Mouse (Mus musculus) CH12.LX (cell line): ENCODE measurements around the gene Wnk2. TPM values are rescaled to one million over a fixed set of nuclear protein-coding genes. Genes with fewer than 3 reads are reported as not detected.

ENCODE experiments used
- DNase-seq: peaks from one replicate; pipeline ENCODE4 v3.0.0-alpha.2; 2013; ENCODE audit errors: extremely low read depth
- H3K27ac ChIP-seq: 2 replicates; pipeline ENCODE4 v1.5.1; 2012; ENCODE audit warnings: low read depth, mild to moderate bottlenecking, control low read depth, moderate library complexity; ENCODE audit not compliant: insufficient read depth
- H3K27me3 ChIP-seq: replicated peaks from 2 replicates; pipeline ENCODE3; 2012; ENCODE audit warnings: inconsistent platforms
- H3K36me3 ChIP-seq, 2 experiments: replicated peaks in 1 of 2; 2 replicates each; pipeline versions ENCODE3 to v1.6.1; 2012; ENCODE audit warnings: inconsistent platforms in 1 of 2, low read length in 1 of 2, mild to moderate bottlenecking in 1 of 2, mixed read lengths in 1 of 2, moderate library complexity in 1 of 2; ENCODE audit not compliant: control insufficient read depth in 1 of 2, insufficient read depth in 1 of 2
- H3K4me1 ChIP-seq, 2 experiments: 2 replicates each; pipeline ENCODE4 v1.6.1; 2012; ENCODE audit warnings: inconsistent platforms in 1 of 2, moderate library complexity in 1 of 2; ENCODE audit not compliant: insufficient read depth in 2 of 2, control insufficient read depth in 1 of 2
- H3K4me2 ChIP-seq: 2 replicates; pipeline ENCODE4 v1.6.1; 2012; ENCODE audit warnings: low read depth, mild to moderate bottlenecking, control low read depth; ENCODE audit not compliant: poor library complexity, insufficient read depth, severe bottlenecking
- H3K4me3 ChIP-seq, 3 experiments: fragments of 150-350 bp in 1 of 3; sonication (generic) in 1 of 3; replicated peaks in 1 of 3; 2 replicates each; pipeline versions ENCODE3 to v1.5.1; 2011 to 2012; ENCODE audit warnings: low read depth in 2 of 3, low read length in 2 of 3, mild to moderate bottlenecking in 2 of 3, moderate library complexity in 2 of 3, control low read depth in 1 of 3, improper control_type of control experiment in 1 of 3, inconsistent platforms in 1 of 3, mixed read lengths in 1 of 3; ENCODE audit not compliant: poor library complexity in 1 of 3
- H3K79me2 ChIP-seq: replicated peaks from 2 replicates; pipeline ENCODE4 v1.6.1; 2012; ENCODE audit warnings: mild to moderate bottlenecking, moderate library complexity; ENCODE audit not compliant: control insufficient read depth, poor library complexity, insufficient read depth, severe bottlenecking; ENCODE audit errors: extremely low read depth
- H3K9ac ChIP-seq: 2 replicates; pipeline ENCODE4 v1.6.1; 2012; ENCODE audit warnings: low read depth, mild to moderate bottlenecking, control low read depth, moderate library complexity; ENCODE audit not compliant: insufficient read depth
- H3K9me3 ChIP-seq: replicated peaks from 2 replicates; pipeline ENCODE3; 2012; ENCODE audit warnings: low read length, inconsistent platforms, mixed read lengths
- CHD2 ChIP-seq: IDR thresholded peaks from 2 replicates; pipeline ENCODE4 v1.6.1; 2011; ENCODE audit warnings: low read length, improper control_type of control experiment
- CTCF ChIP-seq, 2 experiments: IDR thresholded peaks in 1 of 2; conservative IDR thresholded peaks in 1 of 2; 2 replicates each; pipeline ENCODE4 v1.5.1; 2011 to 2012; ENCODE audit warnings: low read depth in 2 of 2, low read length in 2 of 2, improper control_type of control experiment in 1 of 2, inconsistent platforms in 1 of 2, mild to moderate bottlenecking in 1 of 2, moderate library complexity in 1 of 2
- E2F4 ChIP-seq: IDR thresholded peaks from 2 replicates; pipeline ENCODE4 v1.6.1; 2011; ENCODE audit warnings: low read depth, low read length, improper control_type of control experiment; ENCODE audit not compliant: insufficient replicate concordance
- ELF1 ChIP-seq: IDR thresholded peaks from 2 replicates; pipeline ENCODE4 v1.6.1; 2014; ENCODE audit warnings: low read depth, mild to moderate bottlenecking, inconsistent platforms, low read length, improper control_type of control experiment
- EP300 ChIP-seq: IDR thresholded peaks from 2 replicates; pipeline ENCODE4 v1.6.1; 2011; ENCODE audit warnings: low read length, improper control_type of control experiment
- ETS1 ChIP-seq: conservative IDR thresholded peaks from 2 replicates; pipeline ENCODE4 v1.6.1; 2012; ENCODE audit warnings: low read depth, mild to moderate bottlenecking, inconsistent platforms, low read length, improper control_type of control experiment, moderate library complexity
- JUN ChIP-seq: IDR thresholded peaks from 2 replicates; pipeline ENCODE4 v1.6.1; 2011; ENCODE audit warnings: low read depth, mild to moderate bottlenecking, low read length, improper control_type of control experiment, moderate library complexity; ENCODE audit not compliant: insufficient read depth
- MAZ ChIP-seq: IDR thresholded peaks from 2 replicates; pipeline ENCODE4 v1.6.1; 2012; ENCODE audit warnings: low read depth, mild to moderate bottlenecking, inconsistent platforms, low read length, improper control_type of control experiment, moderate library complexity
- MXI1 ChIP-seq: IDR thresholded peaks from 2 replicates; pipeline ENCODE4 v1.6.1; 2011; ENCODE audit warnings: mild to moderate bottlenecking, low read depth, low read length, improper control_type of control experiment
- MYC ChIP-seq: IDR thresholded peaks from 2 replicates; pipeline ENCODE4 v1.6.1; 2011; ENCODE audit warnings: low read depth, mild to moderate bottlenecking, improper control_type of control experiment, low read length
- NELFE ChIP-seq: IDR thresholded peaks from 2 replicates; pipeline ENCODE4 v1.6.1; 2011; ENCODE audit warnings: low read depth, low read length, improper control_type of control experiment
- PAX5 ChIP-seq: IDR thresholded peaks from 2 replicates; pipeline ENCODE4 v1.6.1; 2012; ENCODE audit warnings: low read length, inconsistent platforms, mixed read lengths
- RAD21 ChIP-seq: IDR thresholded peaks from 2 replicates; pipeline ENCODE4 v1.6.1; 2011; ENCODE audit warnings: low read depth, mild to moderate bottlenecking, low read length, improper control_type of control experiment, moderate library complexity
- RCOR1 ChIP-seq: conservative IDR thresholded peaks from 2 replicates; pipeline ENCODE4 v1.6.1; 2012; ENCODE audit warnings: low read depth, mild to moderate bottlenecking, inconsistent platforms, low read length, improper control_type of control experiment
- SMC3 ChIP-seq: IDR thresholded peaks from 2 replicates; pipeline ENCODE4 v1.6.1; 2011; ENCODE audit warnings: low read depth, low read length, improper control_type of control experiment
- TBP ChIP-seq: conservative IDR thresholded peaks from 2 replicates; pipeline ENCODE4 v1.6.1; 2011; ENCODE audit warnings: low read depth, low read length, improper control_type of control experiment
- USF2 ChIP-seq: conservative IDR thresholded peaks from 2 replicates; pipeline ENCODE4 v1.6.1; 2011; ENCODE audit warnings: low read depth, low read length, improper control_type of control experiment
- ZC3H11A ChIP-seq: IDR thresholded peaks from 2 replicates; pipeline ENCODE4 v1.6.1; 2012; ENCODE audit warnings: low read depth, mild to moderate bottlenecking, inconsistent platforms, low read length, improper control_type of control experiment
- ZKSCAN1 ChIP-seq: IDR thresholded peaks from 2 replicates; pipeline ENCODE4 v1.6.1; 2012; ENCODE audit warnings: low read depth, inconsistent platforms, low read length, improper control_type of control experiment, borderline replicate concordance
- ZNF384 ChIP-seq: IDR thresholded peaks from 2 replicates; pipeline ENCODE4 v1.6.1; 2012; ENCODE audit warnings: low read depth, low read length, improper control_type of control experiment, inconsistent platforms
- dilution Hi-C: fragments of 300-500 bp; cut with MboI; formaldehyde crosslinking; loops from 2 replicates; pipeline ENCODE4 v1.14.3; 2020; ENCODE audit warnings: low sequenced_read_pairs; ENCODE audit not compliant: extremely low pct_unique_long_range_greater_than_20kb, extremely low pct_ligation_motif_present
- in situ Hi-C: fragments of 300-500 bp; cut with MboI; formaldehyde crosslinking; loops from 3 replicates; pipeline ENCODE4 v1.14.3; 2019; ENCODE audit warnings: low sequenced_read_pairs, low pct_ligation_motif_present, low pct_unique_long_range_greater_than_20kb, mixed read lengths
- polyA plus RNA-seq: library from polyadenylated mRNA; unstranded; fragments of >175 nt; gene quantifications from 2 replicates; pipeline ENCODE4 v1.2.1, GENCODE M21; 2012; ENCODE audit warnings: low read depth; ENCODE audit not compliant: insufficient read length
- total RNA-seq, 2 experiments: library from RNA; depleted of rRNA; stranded (reverse); fragments of 300-350 nt in 1 of 2; fragments of >200 nt in 1 of 2; gene quantifications; 2 replicates each; pipeline ENCODE4 v1.2.3; 2012 to 2014

Gene Wnk2
- total and polyA plus RNA-seq, 3 experiments: 0.04 TPM; not detected in 2

GRCm38 (mm10) chr13:49142396-49142795 lies 5.4 kb downstream of the Wnk2 start:
- dilution Hi-C loops: no loop called here
- TF ChIP-seq PAX5: no peak
- TF ChIP-seq NELFE: no peak
- TF ChIP-seq RCOR1: no peak
- no peak for TF ChIP-seq USF2
- TF ChIP-seq ZNF384: no peak
- TF ChIP-seq MXI1: no peak
- TF ChIP-seq CHD2: no peak
- TF ChIP-seq E2F4: no peak
- TF ChIP-seq MAZ: no peak
- TF ChIP-seq RAD21: no peak
- no peak for TF ChIP-seq CTCF (conservative IDR thresholded peaks at IDR 0.05 in 1 of 2, IDR thresholded peaks at IDR 0.05 in 1 of 2; ENCODE audit: low read depth in 2 of 2, low read length in 2 of 2)
- Histone ChIP-seq H3K4me3 (no peak overlapping the region), H3K79me2 (no peaks in the 10 kb centered on the region), H3K36me3 (no peaks in the 10 kb centered on the region), H3K9me3 (peaks cover 4% of the 10 kb centered on the region), H3K9ac (no peak overlapping the region), H3K27ac (no peak overlapping the region), H3K27me3 (peaks cover 7% of the 10 kb centered on the region), H3K4me1 (no peaks in the 10 kb centered on the region), H3K4me2 (no peak overlapping the region)
- no peak for DNase-seq
- in situ Hi-C loops: no loop called here

- H3K27me3 ChIP-seq: peaks cover 6% of the 10 kb centered on the region
- no peak for TF ChIP-seq MYC
- no peak for TF ChIP-seq JUN
- TF ChIP-seq MAZ: no peak
- TF ChIP-seq ELF1: no peak
- no peak for TF ChIP-seq ZKSCAN1
- no peak for TF ChIP-seq EP300
- TF ChIP-seq TBP: no peak
- no peak for TF ChIP-seq ETS1
- no peak for TF ChIP-seq ZC3H11A
- TF ChIP-seq SMC3: no peak
- TF ChIP-seq, all 38 proteins: peak for 0
- in situ Hi-C loops: no loop called here
- Histone ChIP-seq H3K9ac (no peak overlapping the region), H3K4me1 (no peaks in the 10 kb centered on the region), H3K4me2 (no peak overlapping the region), H3K27ac (no peak overlapping the region), H3K36me3 (no peaks in the 10 kb centered on the region), H3K4me3 (no peak overlapping the region), H3K79me2 (no peaks in the 10 kb centered on the region), H3K9me3 (no peaks in the 10 kb centered on the region)
- no peak for DNase-seq
- dilution Hi-C loops: no loop called here
These were observed 7.2 kb downstream of the Wnk2 start for GRCm38 (mm10) chr13:49140567-49140966.
